In the genomic region with DNA sequence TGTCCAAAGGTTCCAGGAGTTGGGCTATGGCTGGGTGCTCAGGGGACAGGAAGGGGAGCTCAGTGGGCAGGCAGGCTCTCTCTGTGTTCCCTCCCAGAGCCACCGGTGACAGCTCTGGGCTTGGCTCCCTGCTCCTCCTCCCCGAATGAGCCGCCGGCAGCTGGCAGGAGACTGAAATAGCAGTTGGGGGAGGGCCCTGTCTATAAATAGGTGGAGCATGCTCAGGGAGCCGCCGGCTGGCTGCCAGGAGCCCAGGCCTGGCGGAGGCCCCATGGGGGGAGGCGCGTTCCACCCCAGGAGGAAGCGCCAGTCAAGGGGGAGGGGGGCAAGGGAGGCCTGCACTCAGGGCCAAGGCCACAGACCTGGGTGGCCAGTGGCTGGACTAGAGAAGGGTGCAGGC, we compare ENCODE assay signal across 8 mouse cellular contexts. TPM values are rescaled to one million over a fixed set of nuclear protein-coding genes. Genes with fewer than 3 reads are reported as not detected.
DNase-seq lines count a peak whose midpoint lies in the region; ATAC-seq and TF ChIP-seq lines count a peak whose summit lies in the region.

No protein-coding gene starts in this region.

- TF ChIP-seq CTCF in intestine, postnatal 0 days (IDR thresholded peaks at IDR 0.05; ENCODE audit: low read depth), result peak; percentile 33; the same call in 1 of the 2 replicates

- peak; percentile 95 for DNase-seq in adrenal gland, adult 8-10 months
- DNase-seq in embryo, embryonic 9.5 days (ENCODE audit: extremely low spot score), result peak; percentile 82
- DNase-seq in gastrocnemius, postnatal 4 days (ENCODE audit: low spot score in 2 of 2), result peak; percentile 91 to 94
- peak; percentile 95 to 96 for DNase-seq in left cerebral cortex, postnatal 36 days (ENCODE audit: low spot score in 2 of 2)
- peak; percentile 74 for DNase-seq in midbrain, embryonic 10.5 days (ENCODE audit: low spot score)
- peak; percentile 94 to 95 for DNase-seq in right cerebral cortex, postnatal 36 days (ENCODE audit: low spot score in 2 of 2)
- peak; percentile 93 to 94 for DNase-seq in urinary bladder, postnatal 4 days (ENCODE audit: low spot score in 2 of 2)

- no peaks in the 10 kb centered on the region for H3K9me3 ChIP-seq in intestine, postnatal 0 days (ENCODE audit: control insufficient read depth)
- no peaks in the 10 kb centered on the region for H3K9me3 ChIP-seq in midbrain, embryonic 10.5 days (replicated peaks)

- WGBS in intestine, postnatal 0 days, result 0% methylated on average over 7 of the region's 10 CpGs
- under 1% methylated on average over 10 of the region's 10 CpGs for WGBS in midbrain, embryonic 10.5 days

- H3K27ac ChIP-seq in intestine, postnatal 0 days (ENCODE audit: low read depth, low read length), result peak overlapping the region; percentile 75
- H3K27ac ChIP-seq in midbrain, embryonic 10.5 days (replicated peaks), result peak overlapping the region; percentile 82

- peaks cover 38% of the 10 kb centered on the region for H3K4me1 ChIP-seq in intestine, postnatal 0 days (replicated peaks; ENCODE audit: control insufficient read depth, insufficient read depth, low read length)
- peaks cover 85% of the 10 kb centered on the region for H3K4me1 ChIP-seq in midbrain, embryonic 10.5 days

- intact Hi-C loops in left cerebral cortex, postnatal 36 days (cut with DNase I), result no loop called here

- peak overlapping the region; percentile 42 for H3K4me3 ChIP-seq in intestine, postnatal 0 days (ENCODE audit: low read depth, low read length)
- H3K4me3 ChIP-seq in midbrain, embryonic 10.5 days, result peak overlapping the region; percentile 42

- peaks cover 2% of the 10 kb centered on the region; the same call in 1 of the 2 replicates for H3K36me3 ChIP-seq in intestine, postnatal 0 days (ENCODE audit: control insufficient read depth, insufficient read depth)
- peaks cover 48% of the 10 kb centered on the region for H3K36me3 ChIP-seq in midbrain, embryonic 10.5 days

- peak; percentile 83 for ATAC-seq in intestine, postnatal 0 days

- peak overlapping the region; percentile 45 for H3K9ac ChIP-seq in intestine, postnatal 0 days (ENCODE audit: low read depth, low read length)

- peak overlapping the region; percentile 79 for H3K4me2 ChIP-seq in intestine, postnatal 0 days (replicated peaks; ENCODE audit: low read depth)

- H3K27me3 ChIP-seq in intestine, postnatal 0 days (replicated peaks; ENCODE audit: control insufficient read depth, insufficient read depth, low read length), result no peaks in the 10 kb centered on the region
- no peaks in the 10 kb centered on the region; the same call in 1 of the 2 replicates for H3K27me3 ChIP-seq in midbrain, embryonic 10.5 days (ENCODE audit: low read depth, poor library complexity, severe bottlenecking)

RNA-seq across cellular contexts. Expression of a gene that starts 11.2 kb away (rescaled TPM):
- 100 to 1,000 TPM; 100 to 175 (median 132) TPM for total RNA-seq in adrenal gland, adult 8-10 months (2022)
- total RNA-seq in gastrocnemius, postnatal 4 days (2021), result 100 to 1,000 TPM; 110 to 112 TPM
- polyA plus RNA-seq in intestine, postnatal 0 days (2015; fragmentation: Nextera tagmentation; extraction: Ambion mirVana), result 30.1 and 30.4 TPM in 2 replicates
- 100 to 1,000 TPM; 270 to 275 TPM for total RNA-seq in left cerebral cortex, postnatal 36 days (2021)
- 57.3 and 68.9 TPM in 2 replicates for polyA plus RNA-seq in midbrain, embryonic 10.5 days (2016; fragmentation: Nextera tagmentation; extraction: Ambion mirVana)

RNA-seq across cellular contexts. Expression of a gene that starts 29.4 kb away (rescaled TPM):
- total RNA-seq in adrenal gland, adult 8-10 months (2022), result 100 to 1,000 TPM; 143 to 173 (median 158) TPM
- total RNA-seq in gastrocnemius, postnatal 4 days (2021), result 10 to 100 TPM; 28.1 to 32.0 TPM
- 20.4 and 21.1 TPM in 2 replicates for polyA plus RNA-seq in intestine, postnatal 0 days (2015; fragmentation: Nextera tagmentation; extraction: Ambion mirVana)
- 10 to 100 TPM; 56.1 to 67.2 TPM for total RNA-seq in left cerebral cortex, postnatal 36 days (2021)
- polyA plus RNA-seq in midbrain, embryonic 10.5 days (2016; fragmentation: Nextera tagmentation; extraction: Ambion mirVana), result 39.1 and 41.5 TPM in 2 replicates

RNA-seq across cellular contexts. Expression of a gene that starts 29.9 kb away (rescaled TPM):
- under 1 TPM; 0.41 to 0.83 (median 0.56) TPM for total RNA-seq in adrenal gland, adult 8-10 months (2022)
- 1 to 10 TPM; 2.3 to 2.6 TPM for total RNA-seq in gastrocnemius, postnatal 4 days (2021)
- 2.7 and 3.4 TPM in 2 replicates for polyA plus RNA-seq in intestine, postnatal 0 days (2015; fragmentation: Nextera tagmentation; extraction: Ambion mirVana)
- total RNA-seq in left cerebral cortex, postnatal 36 days (2021), result 1 to 10 TPM; 1.2 TPM
- 25.8 and 27.3 TPM in 2 replicates for polyA plus RNA-seq in midbrain, embryonic 10.5 days (2016; fragmentation: Nextera tagmentation; extraction: Ambion mirVana)

RNA-seq across cellular contexts. Expression of a gene that starts 33.7 kb away (rescaled TPM):
- total RNA-seq in adrenal gland, adult 8-10 months (2022), result 10 to 100 TPM; 67.2 to 86.9 (median 81.0) TPM
- 10 to 100 TPM; 75.1 to 78.3 TPM for total RNA-seq in gastrocnemius, postnatal 4 days (2021)
- 103 and 107 TPM in 2 replicates for polyA plus RNA-seq in intestine, postnatal 0 days (2015; fragmentation: Nextera tagmentation; extraction: Ambion mirVana)
- total RNA-seq in left cerebral cortex, postnatal 36 days (2021), result 10 to 100 TPM; 58.0 to 58.7 TPM
- 141 and 144 TPM in 2 replicates for polyA plus RNA-seq in midbrain, embryonic 10.5 days (2016; fragmentation: Nextera tagmentation; extraction: Ambion mirVana)

RNA-seq across cellular contexts. Expression of a gene that starts 49.8 kb away (rescaled TPM):
- total RNA-seq in adrenal gland, adult 8-10 months (2022), result 1 to 10 TPM in 2 of 4 experiments, under 1 TPM in 2; 0.20 to 1.2 (median 0.78) TPM
- total RNA-seq in gastrocnemius, postnatal 4 days (2021), result 10 to 100 TPM; 25.7 to 31.1 TPM
- polyA plus RNA-seq in intestine, postnatal 0 days (2015; fragmentation: Nextera tagmentation; extraction: Ambion mirVana), result 0.05 and 0.09 TPM in 2 replicates
- total RNA-seq in left cerebral cortex, postnatal 36 days (2021), result 1 to 10 TPM; 1.2 to 1.7 TPM
- polyA plus RNA-seq in midbrain, embryonic 10.5 days (2016; fragmentation: Nextera tagmentation; extraction: Ambion mirVana), result 0.05 TPM in 1 of 2 replicates, not detected in the other

Comparison
In these comparisons a context has a peak if more than half of its experiments do, and no peak if none do; other contexts are left out.
1. Peak in every context shown above with its lines: DNase-seq, ATAC-seq, H3K4me3 ChIP-seq and H3K27ac ChIP-seq.